Mouse (Mus musculus) C2C12 (cell line): ENCODE data around the gene Igf2r.

Experiments
- CEBPB ChIP-seq: IDR thresholded peaks from one replicate; pipeline ENCODE4 v1.6.1; 2011; ENCODE audit warnings: low read depth, mild to moderate bottlenecking, control low read depth, moderate library complexity
- CTCF ChIP-seq: IDR thresholded peaks from one replicate; pipeline ENCODE4 v1.5.1; 2011; ENCODE audit not compliant: control insufficient read depth, insufficient read depth, insufficient read length
- MAX ChIP-seq: IDR thresholded peaks from one replicate; pipeline ENCODE4 v1.6.1; 2011; ENCODE audit warnings: mild to moderate bottlenecking, control low read depth
- MYOD1 ChIP-seq: IDR thresholded peaks from one replicate; pipeline ENCODE4 v1.6.1; 2011; ENCODE audit warnings: low read depth; ENCODE audit not compliant: control insufficient read depth, insufficient read length
- USF1 ChIP-seq: IDR thresholded peaks from one replicate; pipeline ENCODE4 v1.6.1; 2011; ENCODE audit warnings: low read depth, mild to moderate bottlenecking, control low read depth, moderate library complexity

DNA sequence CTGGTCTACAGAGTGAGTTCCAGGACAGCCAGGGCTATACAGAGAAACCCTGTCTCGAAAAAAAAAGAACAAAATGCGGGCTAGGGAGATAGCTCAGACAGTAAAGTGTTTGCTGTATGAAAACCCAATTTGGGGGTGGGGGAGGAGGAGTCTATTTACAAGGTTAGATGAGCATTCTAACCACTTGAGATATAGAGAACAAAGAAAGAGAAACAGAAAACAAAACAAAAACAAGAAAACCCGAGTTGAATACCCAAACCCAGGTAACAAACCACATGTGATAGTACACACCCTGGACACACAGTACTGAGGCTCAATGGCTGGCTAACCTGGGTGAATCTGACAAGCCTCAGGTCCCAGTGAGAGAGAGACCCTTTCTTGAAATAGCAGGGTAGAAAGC, 41.7 kb downstream of the Igf2r start:
- TF ChIP-seq CTCF = no peak
- no peak for TF ChIP-seq USF1
- TF ChIP-seq MAX = no peak
- no peak for TF ChIP-seq MYOD1
- TF ChIP-seq CEBPB = no peak
